Mouse (Mus musculus) G1E (cell line): ENCODE measurements around the gene Paqr5.

Source experiments
- CTCF ChIP-seq: IDR thresholded peaks from 2 replicates; pipeline ENCODE4 v1.5.1; 2012; ENCODE audit warnings: low read depth, low read length, inconsistent platforms, mixed read lengths
- GATA1 ChIP-seq: IDR thresholded peaks from 2 replicates; pipeline ENCODE4 v1.6.1; 2012; ENCODE audit warnings: borderline replicate concordance, low read length, inconsistent platforms, mixed read lengths
- GATA2 ChIP-seq: IDR thresholded peaks from 2 replicates; pipeline ENCODE4 v1.6.1; 2012; ENCODE audit warnings: low read depth, low read length, inconsistent platforms, borderline replicate concordance
- POLR2AphosphoS5 ChIP-seq: IDR thresholded peaks from 2 replicates; pipeline ENCODE4 v1.6.1; 2012; ENCODE audit warnings: low read depth, low read length, inconsistent platforms; ENCODE audit not compliant: insufficient replicate concordance
- TAL1 ChIP-seq: conservative IDR thresholded peaks from 2 replicates; pipeline ENCODE4 v1.6.1; 2012; ENCODE audit warnings: low read depth, low read length, inconsistent platforms, mixed read lengths

GRCm38 (mm10) chr9:61985183-61985863 lies 41.3 kb downstream of the Paqr5 start:
- TF ChIP-seq CTCF (0 out of 2 replicates have a peak, but pooled peaks have one; percentile 13), POLR2AphosphoS5 (no peak), TAL1 (no peak), GATA1 (no peak), GATA2 (no peak)
